Mouse (Mus musculus) layer of hippocampus, adult 2 months (tissue): ENCODE data around the gene Slc29a2. TPM values are rescaled to one million over a fixed set of nuclear protein-coding genes. Genes with fewer than 3 reads are reported as not detected.

Experiments used
- DNase-seq, 2 experiments: peaks; one replicate each; pipeline ENCODE4 v3.0.0; 2022; ENCODE audit warnings: low spot score in 2 of 2
- H3K27ac ChIP-seq: fragments of 200-600 bp; 2 replicates; pipeline ENCODE4 v1.8.1; 2022
- H3K4me3 ChIP-seq: fragments of 200-600 bp; 2 replicates; pipeline ENCODE4 v1.8.1; 2022; ENCODE audit warnings: mild to moderate bottlenecking
- CTCF ChIP-seq: fragments of 200-600 bp; conservative IDR thresholded peaks from 2 replicates; pipeline ENCODE4 v1.8.1; 2022; ENCODE audit warnings: antibody characterized with exemption, mild to moderate bottlenecking, moderate library complexity
- long read RNA-seq, 2 experiments: library from polyadenylated mRNA; stranded (forward); transcript quantifications; one replicate each; pipeline ENCODE4 v2.0.0; 2021; ENCODE audit warnings: borderline mapping rate in 2 of 2
- total RNA-seq, 2 experiments: library from RNA; stranded (reverse); gene quantifications; 2 replicates each; pipeline ENCODE4 v1.2.3; 2021

Gene Slc29a2
- total RNA-seq: 10 to 100 TPM; 16.2 to 16.7 TPM
- long read RNA-seq, experiment 1, partial matches to known transcripts: 3 of 12 reads
- long read RNA-seq, experiment 1, other reads (novel, unspliced or antisense): 4 of 12 reads
- long read RNA-seq, experiment 2, transcript Slc29a2-204 (12 exons, 2,619 nt): major isoform, 15 of 22 reads
- long read RNA-seq, experiment 2, partial matches to known transcripts: 0 of 22 reads
- long read RNA-seq, experiment 2, other reads (novel, unspliced or antisense): 7 of 22 reads

DNA sequence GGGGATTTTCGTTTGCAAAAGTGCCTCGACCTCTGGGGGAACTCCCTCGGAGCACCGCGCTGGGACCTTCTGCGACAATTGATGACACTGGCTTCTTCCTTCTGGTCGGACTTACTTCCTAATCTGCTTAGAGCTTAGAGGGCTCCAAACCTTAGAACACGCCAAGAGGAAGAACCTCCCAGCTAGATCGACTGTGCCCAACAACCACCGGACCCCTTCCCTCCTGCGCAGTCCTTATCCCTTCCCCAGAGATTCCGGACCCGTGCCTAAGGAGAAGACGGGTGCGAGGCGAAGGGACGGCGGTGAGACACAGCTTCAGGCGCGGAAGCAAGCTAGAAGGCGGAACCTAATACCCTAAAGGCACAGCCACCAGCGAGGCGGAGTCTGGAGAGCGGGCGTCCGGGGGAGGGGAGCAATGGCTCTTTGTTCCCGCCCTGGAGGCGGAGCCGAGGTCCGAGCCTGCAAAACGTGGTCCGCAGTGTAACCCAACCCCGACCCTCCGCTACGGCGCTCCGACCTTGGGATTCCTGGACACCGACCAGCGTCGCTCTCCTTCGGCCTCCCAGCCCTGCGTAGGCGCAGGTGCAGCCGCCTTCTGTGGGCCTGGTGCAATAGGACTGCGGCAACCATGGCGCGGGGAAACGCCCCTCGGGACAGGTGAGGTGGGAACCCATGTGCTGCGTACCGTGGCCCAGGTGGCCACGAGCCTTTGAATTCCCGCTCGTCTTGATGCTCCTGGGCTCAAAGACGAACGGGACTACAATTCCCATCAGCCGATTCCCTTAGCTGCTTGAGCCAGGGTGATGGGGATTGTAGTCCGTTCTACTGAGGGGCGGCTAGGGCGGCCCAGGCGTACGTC lies at the start of gene Slc29a2:
Gene Slc29a2 (plus strand): TSS at position 240 of the 859 bp plus-strand sequence.
- DNase-seq: peak; percentile 87 to 93
- peak within 1 kb of the TSS; percentile 89 for H3K4me3 ChIP-seq
- no peak for TF ChIP-seq CTCF
- peak within 1 kb of the TSS; percentile 90 for H3K27ac ChIP-seq

GRCm38 (mm10) chr19:4981767-4982166 lies 41.9 kb upstream of the Slc29a2 start:
- peak; percentile 95 for TF ChIP-seq CTCF
- no peak overlapping the region for H3K4me3 ChIP-seq
- H3K27ac ChIP-seq: no peak overlapping the region
- DNase-seq: peak; percentile 75 to 83

DNA sequence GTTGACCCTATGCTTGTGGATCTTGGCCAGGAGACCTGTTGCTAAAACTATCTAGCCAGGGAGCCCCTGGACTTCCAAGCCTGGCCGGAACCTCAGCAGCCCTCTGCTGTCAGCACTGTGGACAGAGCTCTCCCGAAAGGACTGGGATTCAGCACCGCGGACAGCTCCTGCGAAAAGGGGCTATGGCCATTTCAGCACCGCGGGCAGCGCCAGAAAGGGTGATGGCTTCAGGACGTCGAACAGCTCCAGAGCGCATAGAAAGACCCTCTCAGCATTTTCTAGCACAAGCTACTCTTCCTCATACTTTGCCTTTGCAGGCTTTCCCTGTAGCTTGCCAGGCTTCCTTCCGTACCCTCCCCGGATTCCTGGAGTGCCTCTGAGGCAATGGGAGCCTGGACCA lies 34.6 kb upstream of the Slc29a2 start:
- H3K4me3 ChIP-seq: peak overlapping the region; percentile 77
- DNase-seq: peak; percentile 34 to 62
- peak overlapping the region; percentile 92 for H3K27ac ChIP-seq
- no peak for TF ChIP-seq CTCF

- peak; percentile 78 to 80 for DNase-seq
- H3K27ac ChIP-seq: peak overlapping the region; percentile 92
- no peak for TF ChIP-seq CTCF
- H3K4me3 ChIP-seq: peak overlapping the region; percentile 77
These were observed 34.0 kb upstream of the Slc29a2 start for GRCm38 (mm10) chr19:4989434-4990255.

- Histone ChIP-seq H3K27ac (peak within 1 kb of the TSS; percentile 92), H3K4me3 (peak within 1 kb of the TSS; percentile 77)
- no peak for DNase-seq
- no peak for TF ChIP-seq CTCF
These were observed 33.4 kb upstream of the Slc29a2 start, which contains the start of gene Npas4 for GRCm38 (mm10) chr19:4990256-4990625. TSS of gene Npas4 (minus strand) at chr19:4990316.

- DNase-seq: peak; percentile 29 to 47
- Histone ChIP-seq H3K27ac (peak overlapping the region; percentile 80), H3K4me3 (peak overlapping the region; percentile 38)
- no peak for TF ChIP-seq CTCF
These were observed 32.9 kb upstream of the Slc29a2 start for GRCm38 (mm10) chr19:4990716-4991115.

GRCm38 (mm10) chr19:4992371-4992770 lies 31.3 kb upstream of the Slc29a2 start:
- Histone ChIP-seq H3K27ac (peak overlapping the region; percentile 83), H3K4me3 (no peak overlapping the region)
- no peak for DNase-seq
- TF ChIP-seq CTCF: no peak

DNA sequence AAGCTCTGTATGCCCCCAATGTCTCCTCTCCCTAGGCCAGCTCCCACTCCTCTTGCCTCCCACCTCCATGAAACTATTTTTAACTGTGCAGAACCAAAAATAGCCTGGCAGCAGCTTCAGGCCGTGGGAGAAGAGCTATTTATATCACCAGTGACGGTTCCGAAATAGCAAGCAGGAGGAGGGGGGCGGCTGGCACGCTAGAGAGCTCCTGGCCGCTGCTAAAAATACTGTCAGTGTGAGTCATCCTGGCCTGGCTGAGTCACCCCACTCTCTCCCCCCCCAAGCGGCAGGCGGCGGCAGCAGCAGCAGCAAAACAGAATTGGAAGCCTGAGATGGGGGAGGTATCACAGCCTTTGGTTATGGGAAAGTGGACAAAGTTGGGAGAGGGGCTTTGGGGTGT lies 30.8 kb upstream of the Slc29a2 start:
- peak; percentile 17 for TF ChIP-seq CTCF
- H3K4me3 ChIP-seq: no peak overlapping the region
- peak; percentile 79 to 85 for DNase-seq
- H3K27ac ChIP-seq: peak overlapping the region; percentile 83

DNA sequence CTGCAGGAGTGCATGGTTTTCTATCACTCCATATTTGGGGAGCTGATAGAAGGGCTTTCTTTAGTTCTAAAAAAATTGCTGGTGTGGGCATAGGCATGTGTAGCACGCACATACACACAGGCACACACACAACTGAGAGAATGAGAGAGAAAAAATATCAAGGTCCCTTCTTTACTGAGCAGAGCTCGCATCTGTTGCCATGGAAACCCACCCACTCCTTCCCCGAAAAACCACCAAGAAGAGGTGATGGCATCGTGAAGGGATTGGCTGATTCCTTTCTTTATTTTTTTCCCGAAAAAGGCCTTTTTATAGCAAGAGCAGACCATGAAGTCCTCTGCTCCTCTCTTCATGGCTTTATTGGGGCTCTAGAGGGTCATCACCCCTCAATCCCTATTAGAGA lies 29.6 kb upstream of the Slc29a2 start:
- DNase-seq: peak; percentile 71 to 87
- Histone ChIP-seq H3K4me3 (no peak overlapping the region), H3K27ac (peak overlapping the region; percentile 88)
- TF ChIP-seq CTCF: no peak

DNA sequence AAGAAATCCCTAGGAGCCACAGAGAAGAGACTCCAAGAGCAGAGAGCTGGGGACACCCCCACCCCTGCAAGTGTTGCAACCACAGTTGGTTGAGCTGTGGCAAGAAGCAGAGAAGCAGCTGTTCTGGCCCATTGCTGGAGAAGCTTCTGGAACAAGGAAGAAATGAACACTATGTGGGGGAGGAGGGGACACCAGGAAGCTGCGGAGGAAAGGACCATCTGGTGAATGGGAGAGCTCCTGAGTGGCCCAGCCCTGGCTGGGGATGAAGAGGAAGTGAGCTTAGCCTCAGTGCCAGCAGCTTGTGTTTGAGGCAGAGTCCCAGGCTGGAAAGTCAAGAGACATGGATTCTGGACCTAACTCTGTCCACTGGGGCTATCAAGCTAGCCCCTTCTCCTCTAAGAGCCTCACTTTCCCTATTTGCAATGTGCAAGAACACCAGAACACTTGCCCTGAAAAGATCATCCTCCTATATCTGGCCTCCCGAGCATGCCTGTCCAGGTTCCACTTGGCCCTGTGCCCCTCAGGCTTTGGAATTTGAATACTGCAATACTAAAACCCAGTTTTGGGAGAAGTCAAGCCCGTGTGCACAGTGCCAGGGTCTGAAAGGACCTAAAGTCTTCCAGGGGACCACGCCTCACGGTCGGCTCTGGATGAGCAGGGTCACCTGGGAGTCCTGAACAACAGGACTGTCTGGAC lies 24.1 kb upstream of the Slc29a2 start:
- H3K27ac ChIP-seq: peak overlapping the region; percentile 48; the same call in 1 of the 2 replicates
- DNase-seq: peak; percentile 55 to 57

DNA sequence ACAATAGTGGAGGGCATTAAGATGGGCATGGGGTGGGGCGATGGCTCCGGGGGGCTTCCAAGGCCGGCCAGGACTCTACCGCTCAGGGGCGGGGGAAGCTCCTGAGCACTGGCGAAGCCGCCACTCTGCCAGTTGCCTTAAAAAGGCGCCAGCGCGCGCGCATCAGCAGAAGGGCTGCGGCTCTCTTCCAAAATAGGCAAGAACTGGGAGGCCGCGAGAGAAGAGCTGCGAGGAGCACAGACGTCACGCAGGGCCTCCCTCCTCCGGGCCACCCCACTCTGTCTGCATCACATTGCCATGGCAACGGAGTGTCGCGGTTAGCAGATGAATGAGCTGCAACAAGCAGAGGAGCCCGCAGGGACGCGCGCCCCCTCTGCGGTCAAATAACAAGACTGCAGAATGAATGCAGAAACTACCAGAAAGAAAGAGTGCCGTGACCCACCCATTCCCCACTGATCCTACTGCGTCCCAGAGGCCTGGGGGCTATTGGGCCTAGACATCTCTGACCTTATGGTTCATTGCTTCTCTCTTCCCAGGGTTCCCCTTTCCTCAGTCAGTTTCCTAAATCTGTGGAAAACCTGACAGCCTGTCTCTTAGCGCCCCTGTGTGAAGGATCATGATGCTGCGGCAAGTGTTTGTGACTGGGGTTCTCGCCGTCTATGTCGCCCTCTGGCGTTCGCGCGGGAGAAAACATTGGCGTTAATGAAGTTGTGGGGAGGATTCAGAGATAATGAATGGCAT lies 21.8 kb upstream of the Slc29a2 start:
- H3K4me3 ChIP-seq: peak overlapping the region; percentile 31
- peak; percentile 85 for TF ChIP-seq CTCF
- peak overlapping the region; percentile 82 for H3K27ac ChIP-seq
- peak; percentile 93 to 97 for DNase-seq

More for the DNA sequence above, 24.1 kb upstream of the Slc29a2 start:
- H3K4me3 ChIP-seq: no peak overlapping the region
- no peak for TF ChIP-seq CTCF
